Mouse (Mus musculus) lung, postnatal 0 days (tissue): ENCODE data around the gene Ascc2.

Experiments
- CTCF ChIP-seq: IDR thresholded peaks from 2 replicates; pipeline ENCODE4 v1.5.1; 2016; ENCODE audit warnings: antibody characterized with exemption, mild to moderate bottlenecking
- EP300 ChIP-seq: IDR thresholded peaks from 2 replicates; pipeline ENCODE4 v1.6.1; 2016; ENCODE audit warnings: antibody characterized with exemption, mild to moderate bottlenecking, control low read depth

DNA sequence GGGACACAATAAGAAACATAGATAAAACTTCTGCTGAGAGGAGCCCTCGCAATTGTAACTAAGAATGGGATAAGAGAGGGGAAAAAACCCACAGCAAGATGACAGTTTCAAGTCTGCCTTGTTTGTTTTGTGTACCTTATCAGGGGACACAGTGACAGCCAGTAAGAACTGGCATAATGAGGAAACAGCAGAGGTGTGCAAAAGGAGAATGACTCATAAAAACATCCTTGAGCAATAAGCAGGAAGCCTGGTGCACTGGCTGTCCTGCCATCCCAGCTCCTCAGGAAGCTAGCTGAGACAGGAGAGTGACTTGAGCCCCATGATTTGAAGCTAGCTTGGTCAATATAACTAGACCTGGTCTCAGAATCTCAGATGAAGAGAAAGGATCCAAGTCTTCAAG is 22.3 kb downstream of the Ascc2 start:
- no peak for TF ChIP-seq CTCF
- no peak for TF ChIP-seq EP300
